Mouse (Mus musculus) layer of hippocampus, adult 2 months (tissue): ENCODE measurements at regions not wholly inside any gene's neighbourhood (a gene's known extent, or its start where the extent isn't known, plus 50 kb on each side); places are given as distances from the start of the nearest gene placed in this dataset.

ENCODE experiments used
- DNase-seq, 2 experiments: peaks; one replicate each; pipeline ENCODE4 v3.0.0; 2022; ENCODE audit warnings: low spot score in 2 of 2
- H3K27ac ChIP-seq: fragments of 200-600 bp; 2 replicates; pipeline ENCODE4 v1.8.1; 2022
- H3K4me3 ChIP-seq: fragments of 200-600 bp; 2 replicates; pipeline ENCODE4 v1.8.1; 2022; ENCODE audit warnings: mild to moderate bottlenecking
- CTCF ChIP-seq: fragments of 200-600 bp; conservative IDR thresholded peaks from 2 replicates; pipeline ENCODE4 v1.8.1; 2022; ENCODE audit warnings: antibody characterized with exemption, mild to moderate bottlenecking, moderate library complexity

- no peak for TF ChIP-seq CTCF
- DNase-seq, result no peak
- Histone ChIP-seq H3K27ac (no peak overlapping the region), H3K4me3 (no peak overlapping the region)
These were observed 160.4 kb upstream of the Gm10192 start for GRCm38 (mm10) chr4:97343378-97343777.
